Mouse (Mus musculus) kidney, embryonic 14.5 days (tissue): Measurements from ENCODE around the gene Ndufb10. TPM values are rescaled to one million over a fixed set of nuclear protein-coding genes. Genes with fewer than 3 reads are reported as not detected.

ENCODE experiments used
- ATAC-seq: fragments of 200-750 bp; cut with Nextera tagmentation; 2 replicates; pipeline ENCODE4 v1.8.0; 2017; ENCODE audit warnings: moderate number of reproducible peaks, mild to moderate bottlenecking, moderate TSS enrichment, moderate library complexity; ENCODE audit not compliant: low FRiP score, low TSS enrichment
- H3K27ac ChIP-seq: fragments of 300-500 bp; sonication (generic); 2 replicates; pipeline ENCODE4 v1.5.1; 2014; ENCODE audit warnings: low read depth, mild to moderate bottlenecking, low read length, moderate library complexity, mixed read lengths
- H3K27me3 ChIP-seq: fragments of 300-500 bp; sonication (generic); 2 replicates; pipeline ENCODE4 v1.6.1; 2014; ENCODE audit warnings: mild to moderate bottlenecking, low read length; ENCODE audit not compliant: control insufficient read depth, insufficient read depth
- H3K36me3 ChIP-seq: fragments of 300-500 bp; sonication (generic); 2 replicates; pipeline ENCODE4 v1.6.1; 2014; ENCODE audit warnings: low read length, mixed read lengths; ENCODE audit not compliant: control insufficient read depth, insufficient read depth
- H3K4me1 ChIP-seq: fragments of 300-500 bp; sonication (generic); 2 replicates; pipeline ENCODE4 v1.6.1; 2014; ENCODE audit warnings: low read length, mixed read lengths; ENCODE audit not compliant: control insufficient read depth, insufficient read depth
- H3K4me2 ChIP-seq: fragments of 300-500 bp; sonication (generic); replicated peaks from 2 replicates; pipeline ENCODE4 v1.6.1; 2014; ENCODE audit warnings: low read depth, mild to moderate bottlenecking, low read length
- H3K4me3 ChIP-seq: fragments of 300-500 bp; sonication (generic); 2 replicates; pipeline ENCODE4 v1.5.1; 2014; ENCODE audit warnings: mild to moderate bottlenecking, low read length
- H3K9ac ChIP-seq: fragments of 300-500 bp; sonication (generic); 2 replicates; pipeline ENCODE4 v1.6.1; 2014; ENCODE audit warnings: low read depth, mild to moderate bottlenecking, low read length, moderate library complexity
- H3K9me3 ChIP-seq: fragments of 300-500 bp; sonication (generic); 2 replicates; pipeline ENCODE4 v1.6.1; 2016; ENCODE audit warnings: low read length; ENCODE audit not compliant: control insufficient read depth
- WGBS: fragments of 180-500 bp; shearing (Covaris S2); extraction: QIAGEN DNeasy Blood & Tissue Kit; methylation state at CpG from one replicate; pipeline ENCODE4 v1.1.7; 2014; 5-methylcytosine and 5-hydroxymethylcytosine counted together
- polyA plus RNA-seq: library from polyadenylated mRNA; unstranded; fragments of >200 nt; fragmentation: Nextera tagmentation; extraction: Ambion mirVana; gene quantifications from 2 replicates; pipeline ENCODE4 v1.2.1, GENCODE M21; 2014

Gene Ndufb10
- polyA plus RNA-seq, 1 experiment from 2014 or later, result 225 TPM

- no peak for ATAC-seq
- Histone ChIP-seq H3K4me2 (peak within 1 kb of the TSS; percentile 66), H3K9me3 (no peaks in the 10 kb centered on the region), H3K4me1 (peaks cover 15% of the 10 kb centered on the region; the same call in 1 of the 2 replicates), H3K27ac (no peak within 1 kb of the TSS), H3K9ac (peak within 1 kb of the TSS; percentile 49), H3K4me3 (peak within 1 kb of the TSS; percentile 58), H3K27me3 (peaks cover 42% of the 10 kb centered on the region), H3K36me3 (peaks cover 10% of the 10 kb centered on the region; the same call in 1 of the 2 replicates)
- under 1% methylated on average over 52 of the region's 55 CpGs for WGBS
Observed at GRCm38 (mm10) chr17:24689251-24690081, 34.8 kb downstream of the Ndufb10 start, which contains the start of gene Syngr3. TSS of gene Syngr3 (minus strand) at chr17:24689955.

GRCm38 (mm10) chr17:24687599-24687998 lies 36.7 kb downstream of the Ndufb10 start:
- Histone ChIP-seq H3K36me3 (peaks cover 2% of the 10 kb centered on the region; the same call in 1 of the 2 replicates), H3K9ac (peak overlapping the region; percentile 34)

GRCm38 (mm10) chr17:24687146-24687595 lies 37.1 kb downstream of the Ndufb10 start:
- H3K9ac ChIP-seq, result peak overlapping the region; percentile 34
- H3K27me3 ChIP-seq, result peaks cover 42% of the 10 kb centered on the region
- H3K4me2 ChIP-seq, result peak overlapping the region; percentile 57
- H3K27ac ChIP-seq, result no peak overlapping the region
- peaks cover 15% of the 10 kb centered on the region; the same call in 1 of the 2 replicates for H3K4me1 ChIP-seq
- H3K4me3 ChIP-seq, result peak overlapping the region; percentile 37
- H3K9me3 ChIP-seq, result no peaks in the 10 kb centered on the region
- WGBS, result under 1% methylated on average over 24 of the region's 25 CpGs
- H3K36me3 ChIP-seq, result peaks cover 1% of the 10 kb centered on the region; the same call in 1 of the 2 replicates
- ATAC-seq, result 0 out of 2 replicates have a peak, but pooled peaks have one; percentile 28

More at GRCm38 (mm10) chr17:24687599-24687998, 36.7 kb downstream of the Ndufb10 start:
- H3K27me3 ChIP-seq, result peaks cover 42% of the 10 kb centered on the region
- H3K27ac ChIP-seq, result no peak overlapping the region
- H3K4me1 ChIP-seq, result peaks cover 15% of the 10 kb centered on the region; the same call in 1 of the 2 replicates
- 18% methylated on average over 23 of the region's 23 CpGs for WGBS
- H3K9me3 ChIP-seq, result no peaks in the 10 kb centered on the region
- peak overlapping the region; percentile 37 for H3K4me3 ChIP-seq
- ATAC-seq, result no peak
- H3K4me2 ChIP-seq, result peak overlapping the region; percentile 57

GRCm38 (mm10) chr17:24686514-24686913 lies 37.8 kb downstream of the Ndufb10 start:
- WGBS, result 27% methylated on average over 16 of the region's 16 CpGs
- Histone ChIP-seq H3K9ac (no peak overlapping the region), H3K9me3 (no peaks in the 10 kb centered on the region), H3K27me3 (peaks cover 42% of the 10 kb centered on the region), H3K4me2 (0 out of 2 replicates have a peak overlapping the region, but pooled peaks have one; percentile 22), H3K4me3 (peak overlapping the region; percentile 12; the same call in 1 of the 2 replicates), H3K36me3 (peaks cover 8% of the 10 kb centered on the region; the same call in 1 of the 2 replicates), H3K4me1 (peaks cover 15% of the 10 kb centered on the region; the same call in 1 of the 2 replicates), H3K27ac (no peak overlapping the region)
- ATAC-seq, result no peak

GRCm38 (mm10) chr17:24677500-24678080 lies 46.7 kb downstream of the Ndufb10 start:
- peaks cover 58% of the 10 kb centered on the region for H3K36me3 ChIP-seq

GRCm38 (mm10) chr17:24676877-24677276 lies 47.4 kb downstream of the Ndufb10 start:
- no peak overlapping the region for H3K9ac ChIP-seq
- WGBS, result 95% methylated on average over 5 of the region's 5 CpGs
- H3K9me3 ChIP-seq, result no peaks in the 10 kb centered on the region
- H3K27ac ChIP-seq, result no peak overlapping the region
- no peak for ATAC-seq
- peaks cover 5% of the 10 kb centered on the region for H3K4me1 ChIP-seq
- no peak overlapping the region for H3K4me3 ChIP-seq
- no peak overlapping the region for H3K4me2 ChIP-seq
- H3K27me3 ChIP-seq, result no peaks in the 10 kb centered on the region
- peaks cover 54% of the 10 kb centered on the region for H3K36me3 ChIP-seq

More at GRCm38 (mm10) chr17:24677500-24678080, 46.7 kb downstream of the Ndufb10 start:
- peak; percentile 46; the same call in 1 of the 2 replicates for ATAC-seq
- Histone ChIP-seq H3K9ac (no peak overlapping the region), H3K4me2 (no peak overlapping the region), H3K27me3 (no peaks in the 10 kb centered on the region), H3K27ac (no peak overlapping the region), H3K4me1 (no peaks in the 10 kb centered on the region), H3K4me3 (no peak overlapping the region), H3K9me3 (no peaks in the 10 kb centered on the region)
- WGBS, result 85% methylated on average over 24 of the region's 24 CpGs

GRCm38 (mm10) chr17:24676187-24676586 lies 48.1 kb downstream of the Ndufb10 start:
- peaks cover 12% of the 10 kb centered on the region for H3K4me1 ChIP-seq
- H3K36me3 ChIP-seq, result peaks cover 47% of the 10 kb centered on the region
- H3K27ac ChIP-seq, result no peak overlapping the region
- H3K4me2 ChIP-seq, result no peak overlapping the region
- ATAC-seq, result no peak
- H3K9ac ChIP-seq, result no peak overlapping the region
- H3K9me3 ChIP-seq, result no peaks in the 10 kb centered on the region
- H3K4me3 ChIP-seq, result no peak overlapping the region
- no peaks in the 10 kb centered on the region for H3K27me3 ChIP-seq
- WGBS, result 68% methylated on average over 2 of the region's 2 CpGs

GRCm38 (mm10) chr17:24674277-24674676 lies 50.0 kb downstream of the Ndufb10 start:
- Histone ChIP-seq H3K4me2 (no peak overlapping the region), H3K27ac (no peak overlapping the region), H3K36me3 (peaks cover 28% of the 10 kb centered on the region), H3K9ac (no peak overlapping the region), H3K4me3 (no peak overlapping the region), H3K9me3 (no peaks in the 10 kb centered on the region), H3K4me1 (peaks cover 22% of the 10 kb centered on the region), H3K27me3 (no peaks in the 10 kb centered on the region)
- no peak for ATAC-seq
- 84% methylated on average over 7 of the region's 7 CpGs for WGBS
